ENCODE assay signal across 8 mouse cellular contexts in the genomic region with DNA sequence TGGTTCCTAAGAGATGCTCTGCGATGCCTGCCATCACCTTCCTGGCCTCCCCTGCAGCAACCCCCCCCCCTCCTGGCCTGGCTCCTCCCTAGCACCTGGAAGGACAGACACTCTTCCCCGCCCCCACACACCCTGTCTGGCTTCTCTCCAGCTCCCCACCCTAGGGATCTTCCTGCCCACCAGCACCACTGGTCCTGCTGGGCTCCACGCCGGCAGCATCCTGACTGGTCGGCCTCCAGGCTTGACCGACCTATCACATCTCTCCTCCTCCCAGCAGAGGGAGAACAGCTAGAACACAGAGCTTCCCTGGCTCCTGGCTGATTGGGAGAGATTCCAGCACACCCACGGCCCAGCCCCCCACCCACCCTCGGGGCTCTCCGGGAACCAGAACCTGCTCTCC. TPM values are rescaled to one million over a fixed set of nuclear protein-coding genes. Genes with fewer than 3 reads are reported as not detected.
DNase-seq lines count a peak whose midpoint lies in the region; ATAC-seq and TF ChIP-seq lines count a peak whose summit lies in the region.
"Had no signal": no experiment of that assay in that cellular context is flagged by ENCODE, and none has a peak within 500 bp of the region (broad histone marks: within the 10 kb centered on the region; RNA-seq: fewer than 3 reads in every experiment).

No protein-coding gene starts in this region.

- peak; percentile 19 for DNase-seq in CD4-positive helper T cell, adult 2 months (ENCODE audit: low read depth, low spot score)
- peak; percentile 45 to 67 for DNase-seq in frontal cortex, postnatal 14 days (ENCODE audit: low spot score in 2 of 2)
- DNase-seq in midbrain, embryonic 11.5 days (ENCODE audit: low spot score, missing footprints): no peak
- no peak for DNase-seq in heart, postnatal 4 days
- no peak for DNase-seq in lung, adult 18-20 months

- H3K9me3 ChIP-seq in midbrain, embryonic 11.5 days (ENCODE audit: control insufficient read depth, low read length): no peaks in the 10 kb centered on the region
- H3K9me3 ChIP-seq: heart, embryonic 15.5 days had no signal

- H3K27me3 ChIP-seq in midbrain, embryonic 11.5 days (ENCODE audit: control insufficient read depth, insufficient read depth, low read length): no peaks in the 10 kb centered on the region

- TF ChIP-seq CTCF in bone marrow, adult 2 months (IDR thresholded peaks at IDR 0.05; ENCODE audit: control insufficient read depth, insufficient read depth, low read length): no peak

- TF ChIP-seq POLR2A in bone marrow, adult 2 months (IDR thresholded peaks at IDR 0.05; ENCODE audit: borderline replicate concordance, control insufficient read depth, low read depth, low read length): no peak

- peak; percentile 29 for ATAC-seq in midbrain, embryonic 11.5 days (ENCODE audit: low FRiP score)
- no peak for ATAC-seq in cerebellum, adult (ENCODE audit: insufficient number of reproducible peaks, low FRiP score, low TSS enrichment)

- H3K36me3 ChIP-seq in midbrain, embryonic 11.5 days (ENCODE audit: control insufficient read depth, insufficient read depth, low read length): no peaks in the 10 kb centered on the region
- H3K36me3 ChIP-seq: heart, embryonic 15.5 days had no signal

- WGBS in bone marrow, adult 2 months: 45% methylated on average over 9 of the region's 9 CpGs
- 10% methylated on average over 9 of the region's 9 CpGs for WGBS in midbrain, embryonic 11.5 days

- peak overlapping the region; percentile 42; the same call in 1 of the 2 replicates for H3K9ac ChIP-seq in midbrain, embryonic 11.5 days (ENCODE audit: low read length)
- H3K9ac ChIP-seq: heart, embryonic 15.5 days had no signal

- 0 out of 2 replicates have a peak, but pooled peaks cover 3% of the 10 kb centered on the region for H3K4me1 ChIP-seq in bone marrow, adult 2 months (ENCODE audit: control insufficient read depth, insufficient read depth, low read length)
- H3K4me1 ChIP-seq in midbrain, embryonic 11.5 days (ENCODE audit: control insufficient read depth, insufficient read depth, low read length): peaks cover 30% of the 10 kb centered on the region

- H3K27ac ChIP-seq in bone marrow, adult 2 months (ENCODE audit: control insufficient read depth, insufficient read depth, low read depth, low read length, poor library complexity): peak overlapping the region; percentile 21; the same call in 1 of the 2 replicates
- H3K27ac ChIP-seq in midbrain, embryonic 11.5 days (ENCODE audit: low read depth, low read length): peak overlapping the region; percentile 40; the same call in 1 of the 2 replicates
- H3K27ac ChIP-seq: heart, embryonic 15.5 days had no signal

- no peak overlapping the region for H3K4me3 ChIP-seq in bone marrow, adult 2 months (replicated peaks; ENCODE audit: control insufficient read depth, low read depth, low read length)
- H3K4me3 ChIP-seq in midbrain, embryonic 11.5 days (ENCODE audit: low read depth, low read length): no peak overlapping the region
- H3K4me3 ChIP-seq: heart, embryonic 15.5 days had no signal

- H3K4me2 ChIP-seq in midbrain, embryonic 11.5 days: 0 out of 2 replicates have a peak overlapping the region, but pooled peaks have one; percentile 15
- H3K4me2 ChIP-seq: heart, embryonic 15.5 days had no signal

RNA-seq across cellular contexts. Expression of a gene that starts 34.5 kb away (rescaled TPM):
- not detected in 2 replicates for polyA plus RNA-seq in bone marrow, adult 2 months (2011; ENCODE audit: insufficient read depth, insufficient read length, low replicate concordance, missing spikeins)
- polyA plus RNA-seq in midbrain, embryonic 11.5 days (2014; fragmentation: Nextera tagmentation; extraction: Ambion mirVana): 0.18 TPM in 2 replicates
- 1 to 10 TPM in 1 of 2 experiments, under 1 TPM in 1; 0.95 to 1.3 TPM for total RNA-seq in heart, postnatal 4 days (2021)

Comparison
In these comparisons a context has a peak if more than half of its experiments do, and no peak if none do; other contexts are left out.
1. DNase-seq: peak in CD4-positive helper T cell, adult 2 months (single experiment) and frontal cortex, postnatal 14 days (2 of 2); none in midbrain, embryonic 11.5 days (single experiment), heart, postnatal 4 days (single experiment) and lung, adult 18-20 months (0 of 2).